Mouse (Mus musculus): ENCODE data around the gene Gng12. TPM values are rescaled to one million over a fixed set of nuclear protein-coding genes. Genes with fewer than 3 reads are reported as not detected.

The Gng12 gene
- polyA plus RNA-seq, 1 experiment from 2014 or later, result 36.9 TPM

DNA sequence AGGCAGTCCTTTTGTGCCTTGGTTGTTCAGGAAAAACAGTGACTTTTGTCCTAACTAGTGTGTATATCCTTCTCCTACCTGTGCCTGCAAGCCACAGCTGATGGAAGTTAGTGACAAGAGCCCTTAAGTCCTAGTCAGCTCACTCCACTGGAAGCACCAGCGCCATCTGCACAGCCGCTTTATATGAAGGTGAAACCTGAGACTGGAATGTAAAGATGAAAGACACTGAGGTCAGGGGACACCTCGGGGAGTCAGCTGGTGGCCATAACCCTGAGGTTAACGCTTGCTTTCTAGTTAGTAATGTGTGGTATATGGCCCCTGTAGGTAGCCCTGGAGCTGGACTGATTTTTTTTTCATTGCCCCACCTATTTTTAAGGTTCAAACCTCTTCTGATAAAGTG lies 30.1 kb downstream of the Gng12 start:
- peaks cover 10% of the 10 kb centered on the region for H3K4me1 ChIP-seq (ENCODE audit: control insufficient read depth, low read depth, low read length)
- H3K4me3 ChIP-seq (ENCODE audit: low read depth, low read length), result no peak overlapping the region
- no peak overlapping the region for H3K4me2 ChIP-seq (ENCODE audit: low read depth, low read length)
- no peaks in the 10 kb centered on the region for H3K9me3 ChIP-seq (replicated peaks; ENCODE audit: control insufficient read depth, low read length)
- no peaks in the 10 kb centered on the region for H3K36me3 ChIP-seq (ENCODE audit: control insufficient read depth, insufficient read depth)
- H3K27me3 ChIP-seq (ENCODE audit: control insufficient read depth, insufficient read depth, low read depth, low read length), result no peaks in the 10 kb centered on the region
- 52% methylated on average over 4 of the region's 4 CpGs for WGBS (ENCODE audit: insufficient replicate concordance)
- no peak overlapping the region for H3K27ac ChIP-seq (ENCODE audit: low read length)
- no peak overlapping the region for H3K9ac ChIP-seq (ENCODE audit: low read depth, low read length)
- ATAC-seq (ENCODE audit: low read depth), result no peak

- no peak for ATAC-seq (ENCODE audit: low read depth)
- Histone ChIP-seq H3K36me3 (ENCODE audit: control insufficient read depth, insufficient read depth) (no peaks in the 10 kb centered on the region), H3K27ac (ENCODE audit: low read length) (no peak overlapping the region), H3K4me1 (ENCODE audit: control insufficient read depth, low read depth, low read length) (peaks cover 8% of the 10 kb centered on the region), H3K9ac (ENCODE audit: low read depth, low read length) (no peak overlapping the region), H3K4me2 (ENCODE audit: low read depth, low read length) (no peak overlapping the region), H3K4me3 (ENCODE audit: low read depth, low read length) (no peak overlapping the region), H3K9me3 (replicated peaks; ENCODE audit: control insufficient read depth, low read length) (no peaks in the 10 kb centered on the region), H3K27me3 (ENCODE audit: control insufficient read depth, insufficient read depth, low read depth, low read length) (no peaks in the 10 kb centered on the region)
- WGBS (ENCODE audit: insufficient replicate concordance), result 18% methylated on average over 2 of the region's 2 CpGs
These were observed 32.9 kb downstream of the Gng12 start for GRCm38 (mm10) chr6:66928972-66929645.

- H3K4me2 ChIP-seq (ENCODE audit: low read depth, low read length), result no peak overlapping the region
- H3K4me3 ChIP-seq (ENCODE audit: low read depth, low read length), result no peak overlapping the region
- no peaks in the 10 kb centered on the region for H3K27me3 ChIP-seq (ENCODE audit: control insufficient read depth, insufficient read depth, low read depth, low read length)
- peak; percentile 53; the same call in 1 of the 2 replicates for ATAC-seq (ENCODE audit: low read depth)
- H3K27ac ChIP-seq (ENCODE audit: low read length), result no peak overlapping the region
- 9% methylated on average over 7 of the region's 7 CpGs for WGBS (ENCODE audit: insufficient replicate concordance)
- no peak overlapping the region for H3K9ac ChIP-seq (ENCODE audit: low read depth, low read length)
- no peaks in the 10 kb centered on the region for H3K36me3 ChIP-seq (ENCODE audit: control insufficient read depth, insufficient read depth)
- peaks cover 8% of the 10 kb centered on the region for H3K4me1 ChIP-seq (ENCODE audit: control insufficient read depth, low read depth, low read length)
- no peaks in the 10 kb centered on the region for H3K9me3 ChIP-seq (replicated peaks; ENCODE audit: control insufficient read depth, low read length)
These were observed 33.5 kb downstream of the Gng12 start for GRCm38 (mm10) chr6:66929694-66930093.

- H3K4me1 ChIP-seq (ENCODE audit: control insufficient read depth, low read depth, low read length), result peaks cover 8% of the 10 kb centered on the region
- ATAC-seq (ENCODE audit: low read depth), result no peak
- WGBS (ENCODE audit: insufficient replicate concordance), result 65% methylated on average over 4 of the region's 4 CpGs
- no peak overlapping the region for H3K4me2 ChIP-seq (ENCODE audit: low read depth, low read length)
- no peak overlapping the region for H3K4me3 ChIP-seq (ENCODE audit: low read depth, low read length)
- no peaks in the 10 kb centered on the region for H3K9me3 ChIP-seq (replicated peaks; ENCODE audit: control insufficient read depth, low read length)
- no peaks in the 10 kb centered on the region for H3K27me3 ChIP-seq (ENCODE audit: control insufficient read depth, insufficient read depth, low read depth, low read length)
- no peak overlapping the region for H3K9ac ChIP-seq (ENCODE audit: low read depth, low read length)
- no peak overlapping the region for H3K27ac ChIP-seq (ENCODE audit: low read length)
- H3K36me3 ChIP-seq (ENCODE audit: control insufficient read depth, insufficient read depth), result no peaks in the 10 kb centered on the region
These were observed 36.1 kb downstream of the Gng12 start for GRCm38 (mm10) chr6:66932206-66932819.

- Histone ChIP-seq H3K9ac (ENCODE audit: low read depth, low read length) (no peak overlapping the region), H3K4me2 (ENCODE audit: low read depth, low read length) (no peak overlapping the region), H3K27me3 (ENCODE audit: control insufficient read depth, insufficient read depth, low read depth, low read length) (no peaks in the 10 kb centered on the region), H3K4me1 (ENCODE audit: control insufficient read depth, low read depth, low read length) (peaks cover 21% of the 10 kb centered on the region), H3K36me3 (ENCODE audit: control insufficient read depth, insufficient read depth) (no peaks in the 10 kb centered on the region), H3K27ac (ENCODE audit: low read length) (no peak overlapping the region), H3K9me3 (replicated peaks; ENCODE audit: control insufficient read depth, low read length) (no peaks in the 10 kb centered on the region), H3K4me3 (ENCODE audit: low read depth, low read length) (no peak overlapping the region)
- 54% methylated on average over 7 of the region's 7 CpGs for WGBS (ENCODE audit: insufficient replicate concordance)
- ATAC-seq (ENCODE audit: low read depth), result no peak
These were observed 44.5 kb downstream of the Gng12 start for GRCm38 (mm10) chr6:66940656-66941235.

DNA sequence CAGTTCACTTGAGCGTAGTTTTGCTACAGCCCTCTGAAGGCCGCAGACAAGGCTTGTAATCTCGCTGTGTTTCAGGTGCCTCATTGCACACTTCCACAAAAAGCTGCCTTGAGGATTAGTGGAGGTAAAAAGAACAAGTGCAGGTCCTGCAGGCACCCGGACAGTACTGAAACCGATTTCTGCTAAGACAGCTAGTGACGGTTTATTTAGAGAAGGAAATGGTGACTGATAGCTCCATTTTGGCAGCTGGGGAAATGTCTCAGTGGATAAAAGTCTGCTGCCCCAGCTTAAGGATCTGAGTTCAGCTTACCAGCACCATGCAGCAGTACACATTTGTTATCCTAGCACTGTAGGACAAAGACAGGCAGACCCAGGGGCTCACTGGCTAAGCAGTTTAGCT lies 45.6 kb downstream of the Gng12 start:
- Histone ChIP-seq H3K4me1 (ENCODE audit: control insufficient read depth, low read depth, low read length) (peaks cover 21% of the 10 kb centered on the region), H3K4me3 (ENCODE audit: low read depth, low read length) (no peak overlapping the region), H3K27me3 (ENCODE audit: control insufficient read depth, insufficient read depth, low read depth, low read length) (no peaks in the 10 kb centered on the region), H3K27ac (ENCODE audit: low read length) (no peak overlapping the region), H3K9ac (ENCODE audit: low read depth, low read length) (no peak overlapping the region), H3K9me3 (replicated peaks; ENCODE audit: control insufficient read depth, low read length) (no peaks in the 10 kb centered on the region), H3K36me3 (ENCODE audit: control insufficient read depth, insufficient read depth) (no peaks in the 10 kb centered on the region), H3K4me2 (ENCODE audit: low read depth, low read length) (no peak overlapping the region)
- ATAC-seq (ENCODE audit: low read depth), result no peak
- WGBS (ENCODE audit: insufficient replicate concordance), result 29% methylated on average over 6 of the region's 6 CpGs

- ATAC-seq (ENCODE audit: low read depth), result no peak
- Histone ChIP-seq H3K9me3 (replicated peaks; ENCODE audit: control insufficient read depth, low read length) (no peaks in the 10 kb centered on the region), H3K36me3 (ENCODE audit: control insufficient read depth, insufficient read depth) (no peaks in the 10 kb centered on the region), H3K4me1 (ENCODE audit: control insufficient read depth, low read depth, low read length) (peaks cover 21% of the 10 kb centered on the region), H3K27ac (ENCODE audit: low read length) (no peak overlapping the region), H3K4me2 (ENCODE audit: low read depth, low read length) (no peak overlapping the region), H3K9ac (ENCODE audit: low read depth, low read length) (no peak overlapping the region), H3K4me3 (ENCODE audit: low read depth, low read length) (no peak overlapping the region), H3K27me3 (ENCODE audit: control insufficient read depth, insufficient read depth, low read depth, low read length) (no peaks in the 10 kb centered on the region)
- WGBS (ENCODE audit: insufficient replicate concordance), result 52% methylated on average over 4 of the region's 4 CpGs
These were observed 46.6 kb downstream of the Gng12 start for GRCm38 (mm10) chr6:66942826-66943225.

GRCm38 (mm10) chr6:66943367-66944189 lies 47.4 kb downstream of the Gng12 start:
- WGBS (ENCODE audit: insufficient replicate concordance), result 68% methylated on average over 6 of the region's 6 CpGs
- H3K36me3 ChIP-seq (ENCODE audit: control insufficient read depth, insufficient read depth), result no peaks in the 10 kb centered on the region
- no peaks in the 10 kb centered on the region for H3K27me3 ChIP-seq (ENCODE audit: control insufficient read depth, insufficient read depth, low read depth, low read length)
- no peaks in the 10 kb centered on the region for H3K9me3 ChIP-seq (replicated peaks; ENCODE audit: control insufficient read depth, low read length)
- no peak for ATAC-seq (ENCODE audit: low read depth)
- H3K4me1 ChIP-seq (ENCODE audit: control insufficient read depth, low read depth, low read length), result peaks cover 21% of the 10 kb centered on the region
- H3K4me3 ChIP-seq (ENCODE audit: low read depth, low read length), result no peak overlapping the region
- H3K9ac ChIP-seq (ENCODE audit: low read depth, low read length), result no peak overlapping the region
- H3K4me2 ChIP-seq (ENCODE audit: low read depth, low read length), result no peak overlapping the region
- H3K27ac ChIP-seq (ENCODE audit: low read length), result no peak overlapping the region

Measured in liver, embryonic 16.5 days (tissue).